Mouse (Mus musculus) right cerebral cortex, adult 2 months (tissue): Measurements from ENCODE around the gene Wfdc6a.

ENCODE experiments used
- DNase-seq, 2 experiments: peaks; one replicate each; pipeline ENCODE4 v3.0.0; 2021 to 2022; ENCODE audit warnings: low spot score in 2 of 2

The Wfdc6a gene

GRCm38 (mm10) chr2:164550895-164551269 is 34.4 kb downstream of the Wfdc6a start:
- no peak for DNase-seq

DNA sequence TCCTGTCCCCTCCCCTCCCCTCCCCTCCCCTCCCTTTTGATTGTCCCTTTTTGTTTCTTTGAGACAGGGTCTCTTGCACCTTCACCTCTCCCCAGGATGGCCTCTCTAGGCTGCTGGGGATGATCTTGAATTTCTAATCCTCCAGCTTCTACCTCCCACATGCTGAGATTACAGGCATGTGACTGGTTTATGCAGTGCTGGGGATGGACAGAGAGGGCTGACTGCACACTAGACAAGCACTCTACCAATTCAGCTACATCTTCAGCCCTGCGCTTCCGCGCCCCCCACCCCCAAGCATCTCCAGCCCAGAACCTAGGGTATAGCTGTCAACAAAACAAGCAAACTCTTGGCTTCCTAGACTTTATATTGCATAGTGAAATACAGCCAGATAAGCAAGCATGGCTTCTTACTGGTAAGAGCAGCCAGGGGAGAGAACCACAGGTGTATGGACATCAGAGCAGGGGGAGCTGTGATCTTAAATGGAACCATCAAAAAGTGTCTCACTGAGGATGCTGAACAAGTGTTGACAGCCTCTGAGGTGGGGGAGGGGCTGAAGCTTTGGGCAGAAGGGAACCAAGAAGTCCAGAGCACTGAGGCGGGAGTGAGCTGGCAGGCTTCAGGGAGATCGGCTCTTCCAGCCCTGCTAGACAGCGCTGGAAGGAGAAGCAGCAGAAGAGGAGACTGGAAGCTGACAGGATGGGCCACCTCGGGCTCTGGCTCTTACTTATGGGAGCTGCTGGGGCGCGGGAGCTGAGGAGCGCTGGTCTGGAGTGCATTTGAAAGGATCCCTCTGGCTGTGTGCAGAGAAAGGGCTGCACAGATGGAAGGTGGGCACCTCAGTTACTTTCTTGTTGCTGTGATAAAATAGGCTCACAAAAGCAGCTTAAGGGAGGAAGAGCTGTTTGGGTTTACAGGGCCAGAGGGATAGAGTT is 35.0 kb downstream of the Wfdc6a start:
- DNase-seq = peak; percentile 36 to 54

- DNase-seq = no peak
Measured at GRCm38 (mm10) chr2:164549338-164549737, 35.9 kb downstream of the Wfdc6a start.

DNA sequence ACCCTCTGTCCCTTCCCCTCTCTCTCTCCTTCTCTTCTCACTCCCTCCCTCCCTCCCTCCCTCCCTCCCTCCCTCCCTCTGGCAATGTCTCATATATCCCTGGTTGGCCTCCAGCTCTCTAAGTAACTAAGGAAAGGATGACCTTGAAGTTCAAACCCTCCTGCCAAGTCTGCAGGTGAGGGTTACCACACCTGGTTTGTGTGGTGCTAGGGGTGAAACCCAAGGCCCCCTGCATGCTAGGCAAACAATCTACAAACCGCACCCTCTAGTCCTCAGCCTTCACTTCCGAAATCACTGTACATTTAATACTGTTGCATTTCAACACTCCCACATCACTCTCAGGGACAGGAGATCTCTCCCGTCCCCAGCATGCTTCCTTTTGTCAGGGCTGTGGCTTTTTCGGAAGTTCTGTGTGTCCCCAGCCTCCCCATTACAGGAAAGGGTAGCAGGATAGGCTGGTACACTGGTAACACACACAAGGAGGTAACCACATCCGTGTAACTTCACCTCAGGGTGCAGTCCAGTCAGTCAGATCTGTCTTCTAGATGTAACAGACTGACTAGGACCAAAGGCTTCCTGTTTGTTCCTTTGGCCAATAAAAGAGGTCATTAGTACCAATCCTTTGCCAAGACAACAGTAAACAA is 40.7 kb downstream of the Wfdc6a start:
- no peak for DNase-seq

DNA sequence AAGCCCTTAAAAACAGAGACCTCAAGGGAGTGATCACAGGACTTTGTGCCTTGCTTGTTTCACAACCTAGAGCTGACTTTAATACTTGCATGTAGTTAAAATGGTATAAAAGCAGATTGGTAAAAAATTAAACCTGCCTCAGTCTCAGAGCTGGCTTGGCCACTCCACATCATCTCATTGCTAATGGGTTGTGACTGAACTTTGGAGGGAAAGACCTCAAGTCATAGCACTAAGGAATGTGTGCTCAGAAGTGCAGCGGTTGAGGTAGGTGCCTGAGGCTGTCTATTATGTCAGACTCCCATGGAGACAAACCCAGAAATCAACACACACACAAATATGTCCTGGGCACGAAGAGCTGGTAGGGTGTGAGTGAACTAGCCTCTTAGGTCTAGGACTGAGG is 41.5 kb downstream of the Wfdc6a start:
- DNase-seq = no peak

- no peak for DNase-seq
Measured at GRCm38 (mm10) chr2:164542598-164542997, 42.6 kb downstream of the Wfdc6a start.

- DNase-seq = peak; percentile 79 to 85
Measured at GRCm38 (mm10) chr2:164542132-164542531, 43.1 kb downstream of the Wfdc6a start.

GRCm38 (mm10) chr2:164540652-164541427 is 44.4 kb downstream of the Wfdc6a start:
- no peak for DNase-seq

DNA sequence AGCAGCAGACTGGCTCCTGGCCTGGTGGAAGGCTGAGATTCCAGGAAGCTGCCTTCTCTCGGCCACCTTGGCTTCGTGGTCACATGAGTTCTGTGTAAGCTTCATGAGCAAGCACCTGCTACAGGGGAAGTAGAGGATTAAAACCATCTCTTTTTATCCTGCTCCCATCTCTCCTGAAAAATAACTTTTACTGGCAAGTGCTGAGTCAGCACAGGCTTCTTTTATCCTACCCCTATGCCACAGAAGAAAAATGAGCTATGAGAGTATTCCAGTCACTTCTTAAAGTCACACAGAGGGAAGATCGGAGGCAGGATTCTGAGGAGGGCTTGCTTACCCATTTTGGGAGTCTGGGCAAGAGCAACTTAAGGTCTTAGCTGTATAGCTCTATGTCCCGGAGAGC is 48.2 kb downstream of the Wfdc6a start:
- DNase-seq = no peak

DNA sequence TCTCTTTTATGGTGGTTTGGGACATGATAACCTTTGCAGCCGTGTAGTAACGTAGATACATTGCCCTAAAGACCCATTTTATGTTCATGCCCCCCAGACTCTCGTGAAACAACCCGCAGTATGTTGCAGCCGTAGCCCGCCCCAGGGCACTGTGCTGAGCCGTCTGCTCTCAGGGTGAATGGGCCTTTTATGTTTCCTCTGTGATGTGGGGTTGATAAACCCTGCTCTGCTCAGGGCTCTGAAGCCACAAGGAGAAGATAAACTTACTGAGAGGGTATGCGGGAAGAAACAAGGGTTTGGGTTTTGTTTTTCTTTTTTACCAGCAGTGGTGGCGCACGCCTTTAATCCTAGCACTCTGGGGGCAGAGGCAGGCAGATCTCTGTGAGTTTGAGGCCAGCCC is 50.9 kb downstream of the Wfdc6a start:
- no peak for DNase-seq

DNA sequence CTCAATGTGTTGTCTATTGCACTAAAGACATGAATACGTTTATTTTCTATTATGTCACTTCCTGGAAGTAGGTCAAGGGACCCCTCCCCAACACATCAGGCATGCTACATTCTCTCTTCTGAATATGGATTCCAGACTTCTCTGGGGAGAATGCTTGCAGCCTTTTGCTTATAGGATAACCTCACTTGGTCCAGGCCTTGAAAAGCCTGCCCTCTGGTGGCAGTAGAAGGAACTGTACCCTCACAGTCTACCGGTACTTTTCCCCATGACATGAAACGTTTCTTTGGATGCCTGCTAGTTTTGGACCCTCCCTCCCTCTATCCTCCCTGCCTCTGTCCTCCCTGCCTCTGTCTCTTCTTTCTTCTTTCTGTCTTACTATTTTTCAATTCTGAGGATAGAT is 54.1 kb downstream of the Wfdc6a start:
- DNase-seq = peak; percentile 89
